Mouse (Mus musculus) ES-CJ7 (cell line): ENCODE data around the gene Ipcef1.
A peak's percentile ranks its signal among the peaks of the same experiment; 100 is the strongest.

ENCODE experiments used
- DNase-seq: peaks from one replicate; pipeline ENCODE4 v3.0.0; 2011; ENCODE audit warnings: low read depth, low spot score

Ipcef1 gene

DNA sequence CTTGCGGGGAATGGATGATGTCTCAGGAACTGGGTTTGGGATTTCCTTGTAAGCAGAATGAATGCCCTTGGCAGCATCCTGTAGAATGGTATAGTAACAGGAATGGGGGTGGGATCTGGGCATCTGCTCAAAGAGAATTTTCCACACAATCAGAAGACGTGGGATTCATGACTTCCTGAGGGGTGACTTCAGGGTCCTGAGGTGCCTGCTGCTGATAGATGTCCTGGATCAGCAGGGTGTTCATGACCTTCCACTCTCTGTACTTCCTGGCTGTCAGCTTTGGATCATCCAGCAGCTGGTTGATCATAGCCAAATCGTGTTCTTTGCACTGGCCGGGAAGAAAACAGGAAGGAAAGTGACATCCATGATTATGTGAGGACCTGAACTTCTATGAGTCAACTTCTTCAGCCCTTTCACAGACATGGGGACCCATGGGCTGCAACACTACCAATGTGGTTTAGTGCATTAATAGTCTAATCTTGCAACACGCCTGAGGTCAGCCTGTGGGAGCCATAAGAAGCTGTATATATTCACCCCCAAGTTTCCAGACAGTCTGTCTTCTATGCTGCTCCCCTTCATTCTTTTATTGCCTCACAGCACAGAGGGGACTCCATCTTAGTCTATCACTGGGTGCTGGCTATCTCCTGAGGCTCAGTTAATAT is 161.8 kb downstream of the Ipcef1 start:
- DNase-seq: no peak

- DNase-seq: no peak
Measured at GRCm38 (mm10) chr10:6889640-6890245, 162.5 kb downstream of the Ipcef1 start.

GRCm38 (mm10) chr10:6885460-6885859 is 166.8 kb downstream of the Ipcef1 start:
- peak; percentile 31 for DNase-seq

GRCm38 (mm10) chr10:6882041-6882440 is 170.2 kb downstream of the Ipcef1 start:
- peak; percentile 54 for DNase-seq

DNA sequence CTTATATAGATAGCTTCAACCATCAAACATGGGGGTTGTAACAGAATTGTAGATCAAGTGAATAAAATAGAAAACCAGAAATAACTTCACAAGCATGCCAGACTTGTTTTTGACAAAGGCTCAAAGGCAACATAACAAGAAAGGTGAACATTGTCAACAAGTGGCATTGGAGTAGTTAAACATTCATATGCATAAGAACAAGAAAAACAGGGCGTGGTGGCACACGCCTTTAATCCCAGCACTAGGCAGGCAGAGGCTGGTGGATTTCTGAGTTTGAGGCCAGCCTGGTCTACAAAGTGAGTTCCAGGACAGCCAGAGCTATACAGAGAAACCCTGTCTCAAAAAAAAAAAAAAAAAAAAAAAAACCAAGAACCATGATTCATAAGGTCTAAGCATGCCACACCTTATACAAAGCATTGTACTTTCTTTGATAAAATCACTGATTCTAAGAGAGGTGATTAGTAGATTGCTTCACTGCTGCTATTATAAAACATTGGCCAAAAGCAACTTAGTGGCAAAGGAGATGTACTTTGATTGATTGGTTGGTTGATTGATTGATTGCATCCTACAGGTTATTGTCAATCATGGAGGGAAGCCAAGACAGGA is 173.9 kb downstream of the Ipcef1 start:
- DNase-seq: peak; percentile 48

DNA sequence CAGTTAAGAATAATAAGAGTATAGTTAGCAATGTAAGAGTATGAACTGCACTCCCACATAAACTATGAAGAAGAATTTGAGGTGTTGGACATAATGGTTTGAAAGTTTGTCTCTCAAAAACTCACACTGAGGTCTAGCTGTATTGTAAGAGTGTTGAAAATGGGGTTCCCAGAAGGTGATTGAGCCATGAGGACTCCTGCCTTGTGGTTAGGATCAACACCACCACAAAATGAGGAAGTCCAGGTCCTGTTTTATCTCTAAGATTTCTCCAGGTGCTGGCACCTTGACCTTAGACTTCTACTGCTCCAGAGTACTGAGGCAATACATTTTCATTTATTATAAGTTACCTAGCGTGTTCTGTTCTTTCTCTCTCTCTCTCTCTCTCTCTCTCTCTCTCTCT is 178.4 kb downstream of the Ipcef1 start:
- DNase-seq: no peak

DNA sequence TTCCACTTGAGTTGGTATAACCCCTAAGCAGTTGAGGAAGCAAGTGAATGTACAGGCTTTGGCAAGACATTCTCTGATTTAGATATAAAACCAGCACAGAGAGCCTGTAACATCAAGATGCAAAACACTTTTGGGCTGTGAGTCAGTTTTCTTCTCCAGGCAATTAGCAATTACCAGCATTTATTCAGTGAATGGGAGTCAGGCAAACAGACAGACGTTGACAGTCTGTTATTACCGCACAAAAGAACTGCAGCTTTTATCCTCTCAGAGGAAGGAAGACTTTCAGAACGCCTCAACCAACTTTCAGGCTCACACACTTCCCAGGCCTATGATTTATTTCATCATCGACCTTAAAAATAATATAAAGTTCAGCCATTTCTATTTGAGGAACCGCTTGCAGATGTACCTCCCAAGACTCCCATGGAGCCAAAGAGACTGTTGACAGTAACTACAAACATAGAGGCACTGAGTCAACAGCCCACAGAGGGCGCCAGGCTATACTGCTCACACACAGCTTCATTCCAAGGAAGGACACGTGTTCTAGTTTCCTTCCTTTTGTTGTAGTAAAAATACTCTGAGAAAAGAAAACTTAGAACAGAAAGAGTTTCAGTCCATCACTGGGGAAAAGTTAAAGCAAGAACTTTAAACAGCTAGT is 180.7 kb downstream of the Ipcef1 start:
- DNase-seq: no peak

DNA sequence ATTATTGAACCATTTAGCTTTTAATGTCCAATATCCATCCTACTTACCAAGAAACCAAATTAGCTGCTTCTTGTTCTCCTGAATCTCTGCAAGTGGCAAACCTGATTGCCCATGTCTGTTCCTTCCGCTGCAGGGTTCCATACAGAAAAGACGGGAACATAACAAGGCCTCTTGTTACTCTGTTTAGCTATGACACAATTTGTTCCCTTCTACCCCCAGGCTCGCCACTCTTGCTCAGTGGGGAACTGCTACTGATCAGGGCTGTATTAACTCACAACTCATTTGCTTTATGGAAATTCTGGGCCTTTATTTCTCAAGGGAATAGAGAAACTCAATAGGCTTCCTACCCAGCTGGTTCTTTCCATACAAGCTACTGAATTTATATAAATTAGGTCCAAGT is 196.5 kb downstream of the Ipcef1 start:
- no peak for DNase-seq

DNA sequence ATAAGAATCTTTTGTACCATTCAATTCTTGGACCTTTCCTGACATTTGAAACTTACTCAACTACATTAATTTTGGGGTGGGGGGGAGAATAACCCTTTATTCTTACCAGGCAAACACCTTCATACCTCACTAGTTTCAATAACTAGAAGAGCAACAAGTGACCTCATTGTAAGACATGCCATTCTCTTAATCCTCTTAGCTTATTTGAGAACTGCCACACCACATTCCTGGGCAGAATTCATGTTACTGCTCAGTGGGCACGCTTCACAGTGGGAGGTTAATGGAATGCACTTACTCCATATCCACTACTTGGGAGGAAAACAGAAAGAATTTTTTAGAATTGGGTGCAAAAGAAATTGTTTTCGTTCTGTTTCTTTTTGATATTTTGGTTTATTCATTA is 203.4 kb downstream of the Ipcef1 start:
- no peak for DNase-seq

DNA sequence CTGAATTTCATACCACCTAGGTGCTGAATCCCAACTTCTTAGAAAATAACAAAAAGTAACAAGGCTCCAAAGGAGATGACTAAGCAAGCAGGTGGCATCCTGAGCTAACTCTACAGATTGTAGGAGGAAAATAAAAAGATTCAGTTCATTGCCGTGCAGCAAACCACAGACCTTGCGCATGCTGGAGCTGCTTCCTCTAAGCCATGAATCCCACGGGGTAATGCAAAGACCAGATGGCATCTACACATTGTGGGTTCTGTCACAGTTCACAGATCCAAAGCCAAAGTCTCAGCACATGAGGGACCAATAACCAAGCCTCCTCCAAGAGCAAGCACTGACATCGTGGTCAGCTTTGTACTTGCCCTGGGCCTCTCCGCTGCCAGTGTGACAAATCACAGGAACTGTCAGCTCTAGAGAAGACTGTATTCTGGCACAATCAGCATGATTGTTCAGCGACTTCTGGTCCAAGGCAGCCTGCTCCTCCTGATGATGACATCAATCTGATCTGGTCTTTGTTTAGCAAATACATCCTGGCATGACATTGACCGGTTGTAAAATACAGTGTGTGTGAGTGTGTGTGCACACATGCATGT is 204.0 kb downstream of the Ipcef1 start:
- DNase-seq: no peak

- no peak for DNase-seq
Measured at GRCm38 (mm10) chr10:6846283-6846682, 206.0 kb downstream of the Ipcef1 start.

DNA sequence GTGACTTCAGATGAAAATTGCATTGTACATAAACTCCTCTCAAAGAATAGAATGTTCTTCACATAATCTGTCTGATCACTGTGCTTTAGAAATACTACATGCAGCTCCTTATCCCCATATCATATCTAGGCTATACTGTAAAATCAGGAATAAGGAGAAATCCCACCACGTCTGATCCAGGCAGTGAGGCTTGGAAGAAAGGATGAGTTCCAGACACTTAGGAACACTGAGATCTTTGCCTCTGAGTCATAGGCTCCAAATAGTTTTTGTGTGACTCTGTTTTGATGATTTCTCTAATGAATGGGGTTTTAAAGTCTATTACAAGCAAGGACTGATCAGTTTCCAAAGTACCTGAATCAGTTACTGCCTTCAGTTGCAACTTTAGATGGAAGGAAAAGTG is 210.1 kb downstream of the Ipcef1 start:
- no peak for DNase-seq
